Mouse (Mus musculus) testis, postnatal 14 days (tissue): Measurements from ENCODE around the gene Med29.

ENCODE experiments used
- DNase-seq: peaks from one replicate; pipeline ENCODE4 v3.0.0; 2021; ENCODE audit warnings: low spot score

The Med29 gene

DNA sequence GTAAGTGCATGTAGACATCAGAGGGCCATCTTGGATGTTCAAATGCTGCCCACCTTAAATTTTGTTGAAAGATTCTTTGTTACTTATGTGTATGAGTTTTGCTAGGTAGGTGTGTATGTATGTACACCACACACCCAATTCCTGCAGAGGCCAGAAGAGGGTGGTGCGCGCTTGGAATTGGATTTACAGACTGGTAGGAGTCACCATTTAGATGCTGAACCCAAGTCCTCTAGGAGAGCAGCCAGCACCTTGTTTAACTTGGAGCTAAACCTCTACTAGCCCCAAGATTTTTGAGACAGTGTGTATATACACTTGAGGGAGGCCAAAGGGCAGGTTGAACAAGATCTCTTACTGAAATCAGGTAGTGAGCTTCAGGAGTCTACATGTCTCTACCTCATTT lies 39.2 kb downstream of the Med29 start:
- no peak for DNase-seq

DNA sequence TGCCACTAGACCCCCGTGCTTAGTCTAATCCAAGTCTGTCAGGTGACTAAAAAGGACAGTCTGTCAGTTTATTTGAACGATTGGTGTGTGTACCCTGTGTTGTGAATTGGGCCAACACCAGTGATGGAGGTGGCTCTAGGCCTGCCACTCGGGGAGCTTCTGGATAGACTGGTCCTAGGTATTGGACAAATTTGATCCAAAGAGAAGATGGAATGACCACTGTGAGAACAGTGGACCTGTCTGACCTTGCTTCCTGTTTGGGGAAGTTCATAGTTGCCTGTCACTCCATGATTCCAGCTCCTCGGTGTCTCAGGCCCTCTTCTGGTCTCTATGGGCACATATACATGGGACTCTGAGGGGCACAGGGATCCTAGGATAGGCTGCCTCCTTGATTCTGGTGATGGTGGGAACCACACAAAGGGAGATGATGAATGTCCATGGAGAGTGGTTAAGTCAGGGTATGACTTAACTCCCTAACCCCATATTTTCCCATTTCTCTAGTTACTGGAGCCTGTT lies 40.8 kb downstream of the Med29 start:
- DNase-seq, result no peak

DNA sequence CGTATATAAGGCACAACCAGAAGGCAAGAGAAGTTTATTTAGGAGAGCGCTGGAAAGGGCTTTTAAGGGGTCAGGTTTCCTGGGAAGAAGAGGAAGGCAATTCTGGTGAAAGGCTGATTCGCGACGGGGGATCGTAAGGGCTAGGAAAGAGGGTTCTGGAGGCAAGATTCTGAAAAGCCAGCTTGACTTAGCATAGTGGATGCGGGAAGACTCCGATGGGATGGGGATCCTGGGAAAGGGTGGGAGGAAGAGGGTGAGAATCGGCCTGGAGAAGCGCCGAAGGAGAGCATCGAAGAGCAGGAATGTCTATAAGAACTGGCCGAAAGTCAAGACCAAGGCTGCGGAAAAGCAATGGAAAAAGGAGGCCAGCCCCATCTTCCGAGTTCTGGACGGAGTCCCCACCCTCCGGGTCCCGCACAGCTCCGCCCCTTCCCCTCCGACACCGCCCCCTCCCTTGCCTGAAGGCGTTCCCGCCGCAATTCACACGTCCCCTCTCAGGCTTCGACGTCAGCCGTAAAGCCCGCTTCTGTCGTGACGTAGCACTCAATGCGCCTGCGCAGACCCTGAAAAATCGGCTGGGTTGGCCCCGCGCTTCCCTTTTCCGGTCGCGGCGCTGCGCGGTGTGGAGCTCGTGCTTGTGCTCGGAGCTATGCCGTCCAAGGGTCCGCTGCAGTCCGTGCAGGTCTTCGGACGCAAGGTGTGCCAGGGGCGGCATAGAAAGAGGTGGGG lies 42.2 kb downstream of the Med29 start, which contains the start of gene Rps16:
TSS of gene Rps16 (plus strand) at position 498 of the 729 bp plus-strand sequence.
- DNase-seq, result peak; percentile 98

DNA sequence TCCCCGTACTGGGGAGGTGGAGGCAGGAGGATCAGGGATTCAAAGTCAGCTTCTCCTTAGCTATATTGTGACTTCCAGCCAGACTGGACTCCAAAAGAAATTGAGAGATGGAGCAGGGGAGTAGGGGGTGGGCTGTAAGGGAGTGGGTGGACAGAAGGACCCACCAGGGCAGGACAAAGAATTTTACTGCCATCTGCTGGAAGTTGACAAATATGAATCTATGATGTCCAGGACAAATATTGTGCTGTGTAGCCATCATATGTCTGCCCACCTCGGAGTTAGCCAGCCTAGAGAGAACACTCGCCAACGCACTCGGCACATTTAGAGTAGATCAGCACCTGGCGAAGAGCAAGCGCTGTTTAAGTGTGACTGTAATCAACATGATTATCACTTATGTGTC lies 43.9 kb downstream of the Med29 start:
- no peak for DNase-seq

DNA sequence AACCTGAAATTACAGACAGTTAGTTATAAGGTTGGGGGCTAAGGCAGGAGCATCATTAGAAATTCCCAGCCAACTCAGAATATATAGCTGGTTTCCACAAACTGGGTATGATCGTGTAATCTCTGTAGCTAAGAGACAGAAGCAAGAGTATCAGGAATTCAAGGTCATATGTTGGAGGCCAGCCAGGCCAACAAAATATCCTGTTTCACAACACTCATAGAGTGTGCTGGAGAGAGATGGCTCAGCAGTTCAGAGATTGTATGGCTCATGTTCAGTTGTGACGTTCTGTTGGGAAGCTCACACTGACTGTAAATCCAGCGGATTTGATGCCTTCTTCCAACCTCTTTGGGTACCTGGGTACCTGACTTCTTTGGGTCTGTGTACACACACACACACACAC lies 44.8 kb downstream of the Med29 start:
- DNase-seq, result peak; percentile 49

DNA sequence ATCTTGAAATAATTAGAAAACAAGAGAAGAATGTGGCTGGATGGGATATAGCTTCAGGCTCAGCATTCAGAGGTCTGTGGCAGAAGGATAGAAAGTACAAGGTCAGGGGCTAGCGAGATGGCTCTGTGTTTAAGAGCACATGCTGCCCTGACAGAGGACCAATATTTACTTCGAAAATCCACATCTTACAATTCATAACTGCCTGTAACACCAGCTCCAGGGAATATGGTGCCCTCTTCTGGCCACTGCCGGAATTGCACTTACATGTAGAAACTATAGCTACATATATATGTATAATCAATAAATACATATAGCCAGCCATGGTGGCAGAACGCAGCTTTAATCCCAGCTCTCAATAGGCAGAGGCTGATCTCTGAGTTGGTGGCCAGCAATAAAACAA lies 47.9 kb downstream of the Med29 start:
- DNase-seq, result no peak

DNA sequence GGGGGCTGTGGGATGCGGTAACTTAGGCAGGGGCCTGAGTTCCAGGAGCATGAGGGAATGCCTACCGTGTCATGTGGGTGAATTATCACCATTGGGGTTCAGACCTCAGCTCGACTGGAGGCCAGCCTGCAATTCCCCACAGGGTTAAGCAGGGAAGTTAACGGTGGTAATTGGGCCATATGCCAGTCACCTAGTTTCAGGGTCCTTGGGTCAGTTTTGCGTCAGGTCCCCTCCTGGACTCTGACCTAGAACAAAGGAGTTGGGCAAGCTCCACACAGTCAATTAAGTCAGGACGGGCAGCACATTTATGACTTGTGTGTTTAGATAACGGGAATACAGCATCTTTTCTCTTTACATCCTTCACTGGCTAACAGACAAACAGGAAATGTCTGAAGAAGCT lies 51.1 kb downstream of the Med29 start:
- DNase-seq, result no peak

DNA sequence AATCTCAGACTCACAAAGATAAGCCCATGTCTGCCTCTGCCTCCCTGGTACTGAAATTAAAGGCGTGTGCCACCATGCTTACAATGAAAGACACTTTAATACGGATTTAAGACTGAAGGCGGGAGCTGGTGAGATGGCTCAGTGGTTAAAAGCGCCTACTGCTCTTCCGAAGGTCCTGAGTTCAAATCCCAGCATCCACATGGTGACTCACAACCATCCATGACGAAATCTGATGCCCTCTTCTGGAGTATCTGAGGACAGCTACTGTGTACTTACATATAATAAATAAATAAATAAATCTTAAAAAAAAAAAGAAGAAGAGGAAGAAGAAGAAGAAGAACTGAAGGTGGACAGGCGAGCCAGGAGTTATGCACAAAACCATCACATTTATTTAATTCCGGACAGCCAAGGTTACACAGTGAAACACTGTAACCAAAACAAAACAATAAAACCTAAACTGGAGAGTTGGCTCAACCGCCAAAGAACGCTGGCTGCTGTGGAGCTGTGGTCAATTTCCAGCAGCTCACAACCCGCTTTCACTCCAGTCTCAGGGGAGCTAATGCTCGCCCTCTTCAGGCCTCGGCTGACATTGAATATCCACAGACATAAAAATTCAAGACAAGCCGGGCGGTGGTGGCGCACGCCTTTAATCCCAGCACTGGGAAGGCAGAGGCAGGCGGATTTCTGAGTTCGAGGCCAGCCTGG lies 53.1 kb downstream of the Med29 start:
- DNase-seq, result peak; percentile 83

DNA sequence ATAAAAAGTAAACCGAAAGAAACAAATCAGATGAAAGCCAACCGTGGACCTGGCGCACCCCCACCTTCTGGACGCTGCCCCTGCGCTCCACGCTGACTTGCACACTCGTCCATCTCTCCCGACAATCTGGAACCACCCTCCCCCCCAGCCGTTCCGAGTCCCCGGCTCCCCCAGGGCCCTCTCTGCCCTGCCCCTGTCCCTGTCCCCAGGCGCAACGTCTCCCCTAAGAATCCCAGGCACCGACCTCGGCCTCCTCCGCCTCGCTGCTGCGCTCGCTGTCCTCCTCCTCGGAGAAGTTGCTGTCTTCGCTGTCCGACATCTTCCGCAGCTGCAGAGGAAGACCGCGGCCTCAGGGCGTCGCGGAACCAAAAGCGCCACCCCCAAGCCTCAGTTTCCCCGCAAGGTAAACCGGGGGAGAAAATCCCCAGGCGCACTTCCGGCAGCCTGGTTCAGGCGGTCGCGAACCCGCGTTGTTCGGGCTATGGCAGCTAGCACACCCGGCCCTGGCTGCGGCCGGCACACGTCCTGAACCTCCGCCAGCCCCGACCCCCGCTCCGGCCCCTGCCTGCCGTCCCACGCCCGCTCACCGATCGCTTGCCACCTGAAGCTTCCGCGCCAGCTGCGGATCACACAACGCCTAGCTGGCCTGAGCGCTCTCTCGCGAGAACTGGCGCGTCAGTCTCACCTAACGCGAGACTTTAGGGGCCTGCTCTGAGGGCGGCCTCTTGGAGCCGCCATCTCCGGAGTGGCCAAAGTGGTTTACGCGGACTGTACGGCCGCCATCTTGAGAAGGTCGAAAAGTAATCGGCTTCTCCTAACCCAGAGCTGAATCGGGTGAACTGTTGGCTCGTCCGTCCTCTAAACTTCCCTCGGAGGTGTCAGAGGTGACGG lies 54.2 kb downstream of the Med29 start, which contains the start of gene Supt5:
TSS of gene Supt5 (minus strand) at position 639 of the 891 bp plus-strand sequence.
- DNase-seq, result peak; percentile 99
